Mouse (Mus musculus): ENCODE results near the gene Tecr.

DNA sequence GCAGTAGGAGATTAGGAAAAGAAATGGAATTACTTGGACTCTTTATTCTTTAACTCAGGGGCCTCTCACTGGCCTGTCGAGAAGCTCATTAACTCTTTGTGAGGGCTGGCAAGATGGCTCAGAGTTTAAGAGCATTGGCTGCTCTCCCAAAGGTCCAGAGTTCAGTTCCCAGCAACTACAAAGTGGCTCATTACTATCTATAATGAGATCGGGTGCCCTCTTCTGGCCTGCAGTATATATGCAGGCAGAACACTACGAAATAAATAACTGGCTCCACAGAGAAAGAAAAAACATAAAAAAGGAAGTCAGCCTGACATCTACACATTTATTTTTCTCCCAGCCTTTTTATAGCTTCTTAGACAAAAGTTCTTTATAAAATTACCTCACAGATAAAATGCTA lies 11.4 kb downstream of the Tecr start:
- TF ChIP-seq POLR2A (IDR thresholded peaks at IDR 0.05; ENCODE audit: low read depth, low read length) (no peak), CTCF (IDR thresholded peaks at IDR 0.05; ENCODE audit: extremely low read depth, insufficient read length, insufficient replicate concordance, low read depth, low read length) (peak; percentile 47; the same call in 1 of the 2 replicates)

Data from small intestine, adult 2 months (tissue).